Mouse (Mus musculus): Measurements from ENCODE around the gene 1700024P04Rik.

The 1700024P04Rik gene

DNA sequence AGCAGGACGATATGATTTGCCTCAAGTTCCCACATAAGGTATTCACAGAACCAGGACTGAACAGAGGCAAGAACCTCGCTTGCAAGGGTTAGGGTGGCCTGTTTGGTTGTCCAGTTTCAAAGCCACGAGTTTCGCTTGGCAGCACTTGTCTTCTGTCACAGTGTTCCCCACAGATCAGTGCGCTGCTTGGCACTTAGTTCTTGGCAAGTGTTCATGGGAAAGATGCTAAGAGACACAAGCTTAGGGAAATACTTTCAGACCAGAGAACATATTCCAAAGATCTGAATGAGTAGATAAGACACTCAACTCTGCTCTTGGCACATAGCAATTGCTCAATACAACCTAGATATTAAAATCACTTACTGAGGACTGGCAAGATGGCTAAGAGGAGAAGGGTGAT lies 17.8 kb downstream of the 1700024P04Rik start:
- DNase-seq (ENCODE audit: extremely low spot score), result no peak

GRCm38 (mm10) chr13:98963612-98964011 lies 20.8 kb downstream of the 1700024P04Rik start:
- no peak for DNase-seq (ENCODE audit: extremely low spot score)

GRCm38 (mm10) chr13:98958177-98958576 lies 26.2 kb downstream of the 1700024P04Rik start:
- no peak for DNase-seq (ENCODE audit: extremely low spot score)

- DNase-seq (ENCODE audit: extremely low spot score), result no peak
Observed at GRCm38 (mm10) chr13:98956209-98956608, 28.2 kb downstream of the 1700024P04Rik start.

DNA sequence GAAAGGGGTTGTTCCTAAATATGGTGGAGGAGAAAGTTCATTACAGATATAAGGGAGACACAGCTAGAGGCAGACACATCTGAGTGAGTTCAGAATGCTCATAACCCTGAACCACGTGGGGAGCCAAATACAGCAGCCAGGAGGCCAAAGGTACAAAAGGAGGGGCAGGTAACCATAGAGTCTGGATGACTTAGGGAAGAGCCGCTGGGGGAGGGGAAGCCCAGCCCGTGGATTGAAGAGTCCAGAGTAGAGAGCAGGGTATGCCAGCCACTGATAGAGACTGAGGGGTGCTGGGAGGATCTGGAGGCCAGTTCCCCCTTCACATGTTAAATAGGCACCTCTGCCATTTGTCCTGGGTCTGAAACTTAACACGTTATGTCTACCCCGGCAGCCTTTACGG lies 28.7 kb downstream of the 1700024P04Rik start:
- no peak for DNase-seq (ENCODE audit: extremely low spot score)

DNA sequence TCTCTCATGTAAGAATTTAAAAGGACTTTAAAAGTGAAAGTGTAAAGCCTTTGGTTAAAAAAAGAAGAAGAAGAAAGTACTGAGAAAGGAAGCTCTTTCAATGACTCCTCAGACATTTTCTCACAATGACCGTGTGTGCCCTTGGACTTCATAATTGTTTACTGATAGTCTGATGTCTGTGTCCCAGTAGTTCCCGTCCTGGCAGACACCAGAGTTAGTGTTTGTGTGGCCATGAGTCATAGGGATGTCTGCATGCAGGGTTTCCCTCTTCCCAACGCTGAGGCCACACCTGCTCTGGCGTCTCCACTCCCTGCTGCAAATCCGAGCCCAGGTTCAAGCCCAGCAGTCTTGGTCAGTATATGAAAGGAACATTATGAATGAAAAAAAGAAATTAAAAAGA lies 29.1 kb downstream of the 1700024P04Rik start:
- DNase-seq (ENCODE audit: extremely low spot score), result no peak

- no peak for DNase-seq (ENCODE audit: extremely low spot score)
Observed at GRCm38 (mm10) chr13:98953830-98954229, 30.5 kb downstream of the 1700024P04Rik start.

DNA sequence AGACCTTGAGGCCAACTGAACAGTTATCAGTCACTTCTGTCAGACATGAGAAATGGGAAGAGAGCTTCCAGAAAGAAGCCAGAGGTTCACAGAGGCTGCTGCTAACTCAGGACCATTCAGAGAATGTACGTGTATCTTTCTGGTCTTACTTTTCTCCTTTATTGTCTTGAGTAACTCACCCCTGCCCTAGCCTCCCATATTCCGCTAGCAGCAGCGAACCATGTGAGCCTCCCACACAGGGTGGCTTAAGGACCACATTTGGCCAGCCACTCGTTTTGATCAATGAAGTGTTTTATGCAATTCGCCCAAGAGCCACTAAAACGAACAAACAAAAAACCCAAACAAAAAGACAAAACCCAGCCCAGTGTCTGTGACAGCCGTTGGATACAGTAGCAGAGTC lies 32.4 kb downstream of the 1700024P04Rik start:
- DNase-seq (ENCODE audit: extremely low spot score), result no peak

GRCm38 (mm10) chr13:98948146-98948545 lies 36.2 kb downstream of the 1700024P04Rik start:
- DNase-seq (ENCODE audit: extremely low spot score), result no peak

DNA sequence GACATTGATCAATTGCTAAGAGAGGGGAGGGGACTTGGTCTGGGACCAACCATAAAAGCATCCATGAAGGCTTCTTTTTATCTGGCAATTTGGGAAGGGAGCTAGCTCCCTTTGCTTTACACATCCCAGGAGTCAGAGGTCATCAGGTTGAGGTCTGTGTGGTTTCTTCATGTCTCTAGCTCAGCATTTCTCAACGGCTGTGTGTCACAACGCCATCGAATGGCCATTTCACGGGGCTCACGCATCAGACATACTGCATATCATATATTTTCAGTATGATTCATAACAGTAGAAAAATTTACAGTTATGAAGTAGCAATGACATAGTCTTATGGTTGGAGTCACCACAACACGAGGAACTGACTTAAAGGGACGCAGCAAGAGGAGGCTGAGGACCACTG lies 37.9 kb downstream of the 1700024P04Rik start:
- no peak for DNase-seq (ENCODE audit: extremely low spot score)

DNA sequence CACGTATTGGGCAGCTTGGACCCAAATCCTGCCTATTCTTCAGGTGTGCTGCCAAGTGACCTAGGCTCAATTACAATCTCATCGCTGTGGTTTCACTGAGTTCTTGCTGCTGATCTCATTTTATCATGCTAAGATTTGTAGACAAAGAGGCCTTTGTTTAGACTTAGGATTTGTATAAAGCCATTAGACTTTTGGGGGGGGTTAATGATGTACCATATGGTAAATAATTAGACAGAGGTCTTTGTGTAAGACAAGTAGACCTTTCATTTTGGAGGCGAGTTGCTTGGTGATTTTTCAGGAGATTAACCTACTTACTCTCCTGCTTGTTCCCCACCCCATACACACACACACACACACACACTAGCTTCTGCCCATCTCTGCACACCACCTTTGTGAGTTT lies 38.5 kb downstream of the 1700024P04Rik start:
- DNase-seq (ENCODE audit: extremely low spot score), result no peak

DNA sequence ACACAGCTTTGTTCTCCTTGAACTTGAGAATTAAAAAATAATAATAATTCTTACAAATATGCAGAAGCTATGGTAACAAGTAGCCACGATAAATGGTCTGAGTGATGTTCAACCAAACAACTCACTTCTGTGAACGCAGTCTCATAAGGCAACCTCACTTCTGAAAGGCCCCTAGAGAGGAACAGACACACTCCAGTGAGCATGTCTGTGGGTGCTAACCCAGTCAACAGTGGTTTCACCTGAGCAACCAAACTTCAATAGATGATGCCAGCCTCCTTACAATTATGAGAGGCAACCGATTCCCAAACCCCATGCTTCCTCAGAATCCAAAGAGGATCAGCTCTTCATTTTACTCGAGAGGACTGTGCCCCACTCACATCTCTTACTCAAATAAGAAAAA lies 39.0 kb downstream of the 1700024P04Rik start:
- no peak for DNase-seq (ENCODE audit: extremely low spot score)

DNA sequence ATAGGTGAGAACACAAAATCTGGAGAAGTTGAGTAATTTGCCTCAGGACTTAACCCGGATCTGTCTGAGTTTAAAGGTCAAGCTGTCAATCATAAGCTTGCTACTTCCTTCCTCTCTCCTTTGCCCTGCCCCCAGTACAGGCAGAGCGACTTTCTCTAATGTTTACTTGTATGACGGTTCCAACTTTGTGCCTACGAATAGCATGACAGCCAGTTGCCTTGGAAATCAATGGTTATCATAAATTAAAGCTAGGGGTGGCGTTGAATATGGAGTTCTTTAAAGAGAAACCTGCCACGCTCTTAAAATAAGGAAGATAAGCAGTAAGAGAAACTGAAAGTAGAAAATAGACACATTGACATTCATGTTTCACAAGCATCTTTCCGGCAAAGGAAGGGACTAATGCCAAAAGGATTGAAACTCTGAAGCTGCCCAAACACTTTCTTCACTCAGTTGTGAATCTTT lies 39.7 kb downstream of the 1700024P04Rik start:
- no peak for DNase-seq (ENCODE audit: extremely low spot score)

- DNase-seq (ENCODE audit: extremely low spot score), result no peak
Observed at GRCm38 (mm10) chr13:98942360-98942759, 42.0 kb downstream of the 1700024P04Rik start.

DNA sequence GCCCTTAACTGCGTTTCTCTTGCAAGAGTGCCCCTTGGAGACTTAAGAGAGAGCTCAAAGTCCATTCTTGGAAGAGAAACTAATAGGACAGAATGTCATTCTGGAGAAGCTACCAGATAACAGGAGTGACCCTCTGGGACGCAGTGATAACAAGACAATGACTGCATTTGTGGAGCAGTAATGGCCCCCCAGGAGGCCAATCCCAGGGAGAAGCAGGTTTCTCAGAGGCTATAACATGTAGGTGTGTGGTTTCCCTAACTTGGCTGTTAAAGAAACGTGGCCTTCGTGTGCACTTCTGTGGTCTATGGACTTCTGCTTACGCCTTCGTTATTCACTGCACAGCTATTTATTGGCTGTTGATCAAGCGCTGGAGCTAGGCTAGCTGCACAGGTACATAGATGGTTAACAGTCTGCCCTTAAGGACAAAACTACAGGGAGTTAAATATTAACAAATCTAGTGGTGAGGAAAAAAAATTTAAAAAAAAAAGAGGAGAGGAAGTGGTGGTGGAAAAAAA lies 42.5 kb downstream of the 1700024P04Rik start:
- no peak for DNase-seq (ENCODE audit: extremely low spot score)

DNA sequence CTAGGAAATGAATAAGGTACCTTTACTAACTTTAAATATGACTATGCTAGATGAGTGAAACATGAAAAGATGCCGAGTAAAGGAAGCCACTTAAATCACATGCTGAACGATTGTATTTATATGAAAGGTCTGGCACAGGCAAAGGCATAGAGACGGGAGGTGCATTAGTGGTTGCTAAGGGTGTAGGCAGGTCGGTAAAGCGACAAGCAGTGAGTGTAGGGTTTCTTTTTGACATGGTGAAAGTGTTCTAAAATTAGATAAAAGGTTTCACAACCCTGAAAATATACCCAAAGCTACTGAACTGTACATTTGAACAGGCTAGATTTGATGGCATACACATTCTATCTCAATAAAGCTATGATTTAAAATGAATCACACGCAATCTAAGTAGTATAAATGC lies 47.3 kb downstream of the 1700024P04Rik start:
- no peak for DNase-seq (ENCODE audit: extremely low spot score)

All from embryo, embryonic 9.5 days (tissue).